Mouse (Mus musculus): ENCODE results near the gene Gale. TPM values are rescaled to one million over a fixed set of nuclear protein-coding genes. Genes with fewer than 3 reads are reported as not detected.

The Gale gene
- total RNA-seq, 2 experiments from 2014 or later, result 25.0 to 28.0 TPM

DNA sequence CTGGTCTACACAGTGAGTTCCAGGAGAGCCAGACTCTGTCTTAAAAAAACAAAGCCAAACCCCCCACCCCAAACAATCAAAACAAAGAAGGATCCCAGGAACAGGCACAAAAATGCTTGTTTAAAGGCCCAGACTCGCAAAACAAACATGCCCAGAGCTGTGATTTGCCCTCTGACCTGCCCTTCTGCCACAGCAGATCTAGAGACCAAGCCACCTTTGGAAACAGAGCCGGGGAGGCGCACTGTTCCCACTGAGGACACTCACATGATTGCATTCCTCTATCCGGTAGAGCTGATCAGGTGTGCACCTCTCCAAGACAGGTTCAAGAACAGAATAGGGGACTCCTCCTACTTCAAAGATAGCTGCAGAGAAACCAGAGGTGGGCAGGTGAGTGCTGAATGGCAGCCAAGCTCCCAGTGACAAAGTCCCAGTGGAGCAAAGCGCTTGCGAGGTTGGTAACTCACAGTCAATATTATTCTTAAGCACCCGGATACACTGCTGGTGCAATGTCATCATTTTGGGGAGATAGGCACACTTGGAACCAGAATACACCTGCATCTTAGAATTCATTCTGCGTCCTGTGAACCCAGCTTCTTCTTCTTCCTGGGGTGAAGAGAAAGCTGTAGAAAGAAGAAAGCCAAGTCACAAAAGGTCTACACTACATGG, 45.4 kb downstream of the Gale start:
- DNase-seq (ENCODE audit: low spot score in 2 of 2), result no peak

DNA sequence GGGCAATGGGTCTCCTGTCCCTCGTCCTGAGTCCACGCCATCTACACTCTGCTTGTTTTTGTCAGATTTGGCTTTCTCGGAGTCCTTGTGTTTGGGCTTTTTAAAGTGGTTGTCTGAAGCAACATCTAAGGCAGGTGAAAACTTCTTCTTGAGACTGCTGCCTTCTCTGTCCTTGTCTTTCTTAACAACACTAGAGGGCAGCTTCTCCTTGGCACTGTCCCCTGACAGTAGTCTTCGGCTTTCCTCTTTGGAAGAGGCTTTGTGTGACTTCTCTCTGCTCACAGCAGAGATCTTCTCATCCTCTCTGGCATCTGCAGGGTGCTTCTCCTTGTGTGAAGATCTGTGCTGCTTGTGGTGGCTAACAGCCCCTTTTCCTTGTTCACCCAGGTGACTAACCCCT, 47.1 kb downstream of the Gale start:
- DNase-seq (ENCODE audit: low spot score in 2 of 2), result no peak

DNA sequence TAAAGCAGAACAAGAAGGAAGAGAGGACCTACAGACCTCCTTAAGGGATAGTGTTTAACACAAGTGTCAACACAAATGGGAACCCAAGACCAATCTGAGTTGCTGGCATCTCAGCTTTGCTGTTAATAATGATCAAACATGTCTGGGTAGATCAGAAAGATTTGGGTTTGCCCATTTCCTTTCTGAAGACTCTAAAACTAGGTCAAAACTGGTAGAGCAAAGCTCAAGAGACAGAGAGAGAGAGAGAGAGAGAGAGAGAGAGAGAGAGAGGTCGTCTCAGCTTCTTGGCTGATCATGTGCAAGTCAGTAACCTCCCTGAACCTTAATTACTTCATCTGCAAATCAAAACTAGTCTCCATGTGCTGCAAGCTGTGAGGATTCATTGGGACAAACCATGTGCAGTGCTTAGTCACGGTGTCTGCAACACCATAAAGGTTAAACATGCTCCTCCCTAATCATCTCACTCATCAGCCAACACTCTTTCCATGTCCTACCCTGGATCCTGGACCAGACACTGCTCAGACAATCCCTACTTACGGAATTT, 52.6 kb downstream of the Gale start:
- DNase-seq (ENCODE audit: low spot score in 2 of 2), result no peak

Other genes starting within 250 kb of the Gale start
- gene Il22ra1, start 235.6 kb upstream of the Gale start, total RNA-seq (2021), result under 1 TPM in 1 of 2 experiments, not detected in 1; 0.14 TPM
- 1 to 10 TPM in 1 of 2 experiments, under 1 TPM in 1; 0.77 to 1.7 TPM for gene Myom3, start 204.0 kb upstream of the Gale start, total RNA-seq (2021)
- 10 to 100 TPM; 72.3 to 76.1 TPM for gene Srsf10, start 108.0 kb upstream of the Gale start, total RNA-seq (2021)
- gene Pnrc2, start 89.9 kb upstream of the Gale start, total RNA-seq (2021), result 10 to 100 TPM; 39.6 to 52.7 TPM
- gene Cnr2, start 68.3 kb upstream of the Gale start, total RNA-seq (2021), result not detected
- 10 to 100 TPM; 33.6 to 36.5 TPM for gene Fuca1, start 43.0 kb upstream of the Gale start, total RNA-seq (2021)
- gene Hmgcl, start 17.3 kb upstream of the Gale start, total RNA-seq (2021), result 10 to 100 TPM; 36.0 to 36.7 TPM
- gene Lypla2, start 8.9 kb downstream of the Gale start, total RNA-seq (2021), result 10 to 100 TPM; 94.5 to 97.4 TPM
- 10 to 100 TPM; 93.6 to 94.4 TPM for gene Pithd1, start 23.5 kb downstream of the Gale start, total RNA-seq (2021)
- 10 to 100 TPM; 25.6 to 26.0 TPM for gene Eloa, start 58.0 kb downstream of the Gale start, total RNA-seq (2021)
- 100 to 1,000 TPM; 277 to 280 TPM for gene Rpl11, start 89.7 kb downstream of the Gale start, total RNA-seq (2021)
- 10 to 100 TPM; 34.9 to 43.2 TPM for gene Id3, start 179.8 kb downstream of the Gale start, total RNA-seq (2021)
- gene E2f2, start 208.7 kb downstream of the Gale start, total RNA-seq (2021), result under 1 TPM; 0.30 to 0.40 TPM
- 1 to 10 TPM; 2.6 to 3.0 TPM for gene Asap3, start 242.6 kb downstream of the Gale start, total RNA-seq (2021)

All from left cerebral cortex, adult 18-20 months (tissue).